Mouse (Mus musculus): Measurements from ENCODE around the gene 1110004F10Rik.

GRCm38 (mm10) chr7:116033371-116034241 is 5.6 kb upstream of the 1110004F10Rik start:
- TF ChIP-seq POLR2A (IDR thresholded peaks at IDR 0.05; ENCODE audit: insufficient read length, low read depth): no peak
- TF ChIP-seq TCF12 (IDR thresholded peaks at IDR 0.05; ENCODE audit: insufficient read depth, poor library complexity, severe bottlenecking): no peak
- no peak for TF ChIP-seq MAX (IDR thresholded peaks at IDR 0.05; ENCODE audit: low read depth)
- TF ChIP-seq SRF (IDR thresholded peaks at IDR 0.05; ENCODE audit: control insufficient read depth, insufficient read length, low read depth): no peak
- TF ChIP-seq USF1 (IDR thresholded peaks at IDR 0.05; ENCODE audit: low read depth): no peak
- TF ChIP-seq REST (IDR thresholded peaks at IDR 0.05; ENCODE audit: insufficient read depth, insufficient read length): no peak
- no peak for TF ChIP-seq CEBPB (IDR thresholded peaks at IDR 0.05; ENCODE audit: insufficient read depth, poor library complexity, severe bottlenecking)
